Mouse (Mus musculus): Measurements from ENCODE around the gene Nlk.

Nlk gene

GRCm38 (mm10) chr11:78696777-78697752 is at the start of gene Nlk:
Gene Nlk (minus strand): TSS chr11:78697373.
- peak; percentile 97 to 99 for DNase-seq

DNA sequence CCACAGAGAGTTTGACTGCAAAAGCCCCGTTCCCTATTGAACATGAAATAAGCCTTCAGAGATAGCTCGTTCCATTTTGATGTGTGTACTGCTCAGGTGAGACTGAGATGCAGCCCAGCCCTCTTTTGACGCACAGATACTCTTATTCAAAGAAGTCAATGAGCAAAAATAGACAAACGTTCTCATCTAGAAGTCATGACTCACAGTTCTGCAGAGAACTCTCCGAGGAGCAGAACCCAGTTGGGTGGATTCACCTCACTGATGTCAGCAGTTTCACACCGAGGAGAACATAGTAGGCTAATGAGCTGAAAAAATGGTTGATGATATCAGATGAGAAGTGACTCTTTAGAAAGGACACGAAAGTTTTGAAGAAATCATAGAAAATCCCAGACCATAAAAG is 49.1 kb upstream of the Nlk start:
- DNase-seq, result no peak

DNA sequence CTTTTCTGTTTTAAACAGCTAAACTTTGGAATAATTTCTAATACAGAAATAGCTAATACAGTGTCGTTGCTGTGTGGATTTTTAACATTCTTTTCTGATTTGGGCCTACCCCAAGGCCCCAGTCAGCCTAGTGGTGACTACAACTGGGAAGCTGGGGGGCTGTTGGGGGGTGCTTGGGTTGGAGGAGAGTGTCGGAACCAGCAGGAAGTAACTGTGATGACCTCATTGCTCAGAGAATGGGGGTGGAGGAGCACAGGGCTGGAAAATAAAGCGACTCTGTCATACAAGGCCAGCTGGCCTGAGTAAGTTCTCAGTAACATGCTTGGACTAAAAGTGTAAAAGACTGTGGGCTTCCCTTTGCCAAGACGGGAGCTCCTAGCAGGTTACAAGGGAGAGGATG is 48.3 kb upstream of the Nlk start:
- DNase-seq, result no peak

- no peak for DNase-seq
These were observed 45.3 kb upstream of the Nlk start for GRCm38 (mm10) chr11:78742461-78742860.

- DNase-seq, result no peak
These were observed 44.8 kb upstream of the Nlk start for GRCm38 (mm10) chr11:78741958-78742357.

DNA sequence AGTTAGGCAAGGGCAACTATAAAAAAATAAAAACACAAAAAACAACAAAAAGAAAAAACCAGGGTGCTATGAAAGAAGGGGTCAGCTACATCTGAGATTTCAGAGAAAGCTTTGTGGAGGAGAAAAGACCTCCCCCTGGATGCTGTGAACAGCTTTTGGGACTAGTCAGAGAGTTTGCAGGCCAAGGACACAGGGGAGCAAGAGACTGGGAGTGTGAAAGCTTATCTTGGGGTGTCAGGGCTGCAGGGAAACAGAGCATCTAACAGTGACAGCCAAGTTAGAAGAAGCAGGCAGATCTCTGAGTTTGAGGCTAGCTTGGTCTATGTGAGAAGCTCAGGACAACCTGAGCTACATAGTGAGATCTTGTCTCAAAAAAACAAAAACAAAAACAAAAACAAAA is 42.2 kb upstream of the Nlk start:
- no peak for DNase-seq

DNA sequence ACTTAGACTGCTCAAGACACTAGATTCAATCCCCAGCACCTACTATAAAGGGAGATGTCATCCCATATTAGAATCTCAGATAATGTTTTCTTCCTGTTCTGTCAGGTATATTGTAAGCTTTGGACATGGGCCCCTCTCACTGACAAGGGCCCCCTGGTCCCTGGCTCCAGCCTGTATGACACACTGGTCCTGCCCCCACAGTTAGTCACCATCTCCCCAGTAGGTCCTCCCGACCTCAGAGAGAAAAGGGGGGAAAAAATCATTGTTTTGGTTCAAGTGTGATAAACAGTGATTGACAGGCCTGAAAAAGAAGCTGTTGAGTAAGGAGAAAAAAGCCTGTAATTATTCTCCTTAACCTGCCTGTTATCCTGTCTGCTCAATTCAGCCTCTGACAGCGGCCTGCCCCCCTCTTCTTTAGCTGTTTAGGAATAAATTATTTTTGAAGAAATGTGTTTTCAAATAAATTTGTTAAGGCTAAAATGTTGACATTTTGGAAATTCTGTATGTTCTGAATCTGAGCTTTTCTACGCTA is 39.8 kb upstream of the Nlk start:
- no peak for DNase-seq

GRCm38 (mm10) chr11:78735168-78735567 is 38.0 kb upstream of the Nlk start:
- no peak for DNase-seq

- DNase-seq, result no peak
These were observed 35.4 kb upstream of the Nlk start for GRCm38 (mm10) chr11:78732619-78733018.

DNA sequence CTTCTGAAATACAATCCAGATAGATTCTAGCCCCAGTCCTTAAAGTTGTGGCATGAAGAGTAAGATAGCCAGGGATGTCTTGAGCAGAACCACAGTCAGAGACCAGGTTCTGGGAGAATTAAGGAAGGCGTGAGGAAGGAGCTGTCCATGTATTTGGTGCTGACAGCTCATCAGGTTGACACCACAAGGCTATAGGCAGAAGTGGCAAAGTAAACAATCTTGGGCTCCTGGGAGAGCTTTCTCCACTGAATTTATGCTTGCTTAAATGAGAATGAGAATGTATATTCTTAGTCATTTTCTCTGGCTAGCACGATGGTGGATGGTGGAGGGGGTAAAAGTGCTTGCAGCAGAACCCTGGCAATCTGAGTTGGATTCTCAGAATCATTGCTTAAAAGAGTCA is 33.7 kb upstream of the Nlk start:
- no peak for DNase-seq

DNA sequence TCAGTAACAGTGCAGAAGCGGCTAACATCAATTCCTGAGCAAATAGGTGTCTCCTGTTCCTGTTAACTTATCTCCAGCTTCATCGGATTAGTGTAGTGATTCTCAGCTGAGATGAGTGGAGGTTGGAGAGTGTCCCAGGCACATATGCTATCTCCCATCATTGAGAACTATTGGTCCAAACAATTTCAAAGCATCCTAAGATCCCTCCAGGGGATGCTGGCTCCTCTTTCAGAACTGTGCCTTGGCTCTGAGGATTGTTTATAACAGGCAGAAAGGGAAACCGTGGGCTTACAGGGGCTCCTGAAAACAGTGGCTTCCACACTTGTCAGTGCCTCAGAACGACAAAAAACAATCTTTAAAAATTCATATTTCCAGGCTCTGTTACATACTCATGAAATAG is 30.9 kb upstream of the Nlk start:
- DNase-seq, result no peak

DNA sequence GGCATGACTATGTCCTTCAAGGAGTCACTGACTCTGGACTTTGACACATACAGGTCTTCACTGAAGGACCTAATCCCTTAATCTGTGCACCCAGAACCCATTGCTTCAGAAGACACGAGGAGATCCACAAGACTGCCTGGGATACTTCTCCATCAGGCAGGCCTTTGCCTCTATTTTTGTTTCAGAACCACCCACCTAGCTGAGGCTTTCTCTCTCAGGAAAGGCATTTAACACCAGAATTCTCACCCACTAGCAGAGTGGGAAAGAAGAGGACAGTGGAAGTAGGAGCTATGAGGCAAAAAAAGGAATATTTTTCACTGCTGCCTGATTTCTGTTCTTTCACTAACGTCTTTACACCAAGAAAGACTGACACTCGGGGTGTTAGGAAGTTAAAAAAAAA is 29.2 kb upstream of the Nlk start:
- DNase-seq, result no peak

DNA sequence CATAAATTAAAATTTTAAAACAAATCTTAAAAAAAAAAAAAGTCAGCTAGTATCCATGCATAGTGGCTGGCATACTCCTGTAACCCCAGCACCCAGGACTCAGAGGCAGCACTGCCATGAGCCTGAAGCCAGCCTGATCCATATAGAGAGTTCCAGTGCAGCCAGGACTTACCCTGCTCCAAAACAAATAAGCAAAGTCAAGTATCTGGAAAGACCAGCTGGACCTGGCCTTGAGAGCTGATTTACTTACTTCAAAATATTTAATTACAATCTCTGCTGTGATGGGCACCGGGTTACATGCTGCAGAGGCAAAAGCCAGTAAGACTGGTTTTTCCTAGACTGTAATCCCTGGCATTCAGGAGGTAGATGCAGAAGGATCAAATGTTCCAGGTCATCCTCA is 27.6 kb upstream of the Nlk start:
- DNase-seq, result no peak

- DNase-seq, result no peak
These were observed 24.2 kb upstream of the Nlk start for GRCm38 (mm10) chr11:78721419-78721818.

DNA sequence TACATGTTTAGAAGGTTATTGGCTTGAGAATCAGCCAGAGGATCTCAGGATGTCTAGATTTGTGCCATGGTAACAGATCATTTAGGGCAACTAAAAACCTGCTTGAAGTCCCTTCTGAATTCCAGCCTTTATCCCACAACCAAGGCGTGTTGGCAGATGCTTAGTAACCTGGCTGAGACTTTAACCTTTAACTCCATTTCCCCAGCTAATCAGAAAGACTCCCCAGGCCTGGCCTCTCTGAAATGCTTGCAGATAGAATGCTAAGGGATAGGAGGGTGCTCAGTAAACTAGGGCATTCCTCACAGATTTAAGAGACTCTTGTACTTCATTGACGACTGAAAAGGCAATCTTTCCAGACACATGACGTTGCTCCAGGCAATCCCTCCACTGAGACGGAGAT is 20.5 kb upstream of the Nlk start:
- no peak for DNase-seq

GRCm38 (mm10) chr11:78708642-78709041 is 11.5 kb upstream of the Nlk start:
- DNase-seq, result no peak

- no peak for DNase-seq
These were observed 8.9 kb upstream of the Nlk start for GRCm38 (mm10) chr11:78706026-78706425.

DNA sequence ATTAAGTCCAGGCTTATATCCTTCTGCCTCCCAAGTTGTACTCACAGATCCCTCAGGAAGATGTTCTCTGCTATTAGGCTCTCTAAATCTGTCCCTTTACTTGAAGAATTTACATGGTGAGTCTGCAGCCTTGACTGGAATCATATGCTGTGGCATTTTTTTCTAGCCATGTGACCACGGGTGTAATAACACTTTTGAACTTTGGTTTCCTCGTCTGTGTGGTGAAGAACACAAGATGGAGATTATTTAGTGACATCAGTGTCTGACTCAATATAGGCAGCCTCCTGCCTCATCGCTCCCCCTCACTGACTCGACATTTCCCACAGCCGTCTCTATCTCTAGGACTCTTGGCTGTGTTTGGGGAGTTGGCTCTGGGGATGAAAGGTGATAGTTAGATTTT is 5.9 kb upstream of the Nlk start:
- no peak for DNase-seq

DNA sequence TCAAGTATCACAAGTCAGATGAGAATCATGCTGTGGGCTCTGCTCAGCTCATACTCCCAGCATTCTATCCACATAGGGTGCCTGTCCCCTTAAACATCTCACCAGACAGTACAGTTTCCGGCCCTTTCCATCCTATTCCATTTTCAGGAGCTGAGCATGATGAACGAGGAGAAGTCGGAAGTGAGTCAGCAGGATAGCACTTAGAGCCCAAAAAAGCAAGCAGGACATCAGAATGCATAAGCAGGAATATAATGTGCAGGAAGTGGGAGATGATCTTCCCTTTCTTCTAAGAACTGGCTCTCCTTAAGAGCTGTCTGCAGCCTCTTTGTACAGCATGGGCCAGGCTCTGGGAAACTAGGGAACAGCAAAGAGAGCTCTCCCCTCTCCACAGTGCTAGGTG is 5.1 kb upstream of the Nlk start:
- no peak for DNase-seq

GRCm38 (mm10) chr11:78697753-78698171 is 589 bp upstream of the Nlk start:
- DNase-seq, result peak; percentile 85 to 86

DNA sequence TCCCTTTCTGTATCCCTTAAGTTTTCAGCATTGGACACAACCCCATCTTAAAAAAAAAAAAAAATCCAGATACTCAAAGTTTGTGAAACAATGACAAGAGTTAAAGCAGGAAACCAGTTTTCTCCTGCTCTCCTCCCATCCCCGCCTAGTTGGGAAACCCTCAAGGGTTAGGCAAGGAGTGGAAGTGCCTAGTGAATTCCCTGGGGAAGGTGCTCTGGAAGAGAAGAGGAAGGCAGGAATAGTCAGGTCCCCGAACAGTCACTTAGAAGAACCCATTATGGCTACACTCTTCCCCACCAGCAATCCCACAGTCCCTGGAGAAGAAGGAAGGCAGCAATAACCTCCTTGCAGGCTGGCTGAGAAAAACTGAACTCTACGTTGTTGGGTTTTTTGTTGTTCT is 2.9 kb downstream of the Nlk start:
- DNase-seq, result no peak

GRCm38 (mm10) chr11:78693307-78693706 is 3.9 kb downstream of the Nlk start:
- no peak for DNase-seq

DNA sequence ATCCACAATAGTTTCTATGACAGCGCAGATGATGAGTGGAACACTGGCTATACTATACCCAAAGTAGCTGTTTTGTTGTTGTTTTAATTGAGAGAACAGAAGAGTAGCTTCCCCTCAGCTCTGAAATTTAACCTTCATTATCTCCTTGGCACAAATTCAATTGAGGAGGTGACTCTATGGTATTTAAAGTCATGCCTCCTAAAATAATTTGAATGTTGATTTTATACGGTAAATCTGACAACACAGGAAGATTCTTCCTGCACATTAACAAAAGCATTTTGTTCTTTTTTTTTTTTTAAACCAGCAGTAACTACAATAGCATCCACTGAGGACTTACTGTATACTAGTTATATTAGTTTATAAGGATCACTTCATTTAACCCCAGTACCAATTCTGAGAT is 6.0 kb downstream of the Nlk start:
- DNase-seq, result no peak

DNA sequence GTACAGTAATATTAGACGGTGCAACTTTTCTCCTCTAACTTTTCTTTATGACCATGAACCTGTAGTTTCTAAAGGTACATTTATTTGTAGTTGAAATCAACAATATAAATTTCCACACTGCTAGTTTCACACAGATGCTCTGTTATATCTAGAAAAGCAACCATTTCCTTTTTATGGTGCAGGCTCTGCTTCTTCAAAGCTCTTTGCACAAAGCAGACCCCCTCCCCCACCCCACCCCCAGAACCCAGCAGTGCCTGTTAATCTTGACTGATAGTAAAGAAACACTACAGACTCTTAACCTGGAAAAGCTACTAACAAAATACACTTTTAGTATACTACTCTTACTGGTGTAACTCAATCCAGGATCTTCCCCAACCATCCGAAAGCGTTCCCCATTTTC is 6.6 kb downstream of the Nlk start:
- DNase-seq, result no peak

DNA sequence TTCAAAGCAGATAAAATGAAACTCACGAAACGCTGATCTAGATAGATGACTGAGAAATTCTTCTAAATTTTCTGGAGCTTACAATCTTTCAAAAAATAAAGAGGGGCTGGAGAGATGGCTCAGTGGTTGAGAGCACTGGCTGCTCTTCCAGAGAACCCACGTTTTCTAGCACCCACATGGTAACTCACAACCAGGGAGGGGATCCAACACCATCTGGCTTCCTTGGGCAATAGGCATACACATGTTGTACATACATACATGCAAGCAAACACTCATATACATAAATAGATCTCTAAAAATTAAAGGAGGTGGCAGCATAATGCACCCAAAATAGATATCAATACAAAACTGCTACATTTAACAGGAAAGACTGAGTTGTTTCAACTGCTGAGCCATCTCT is 16.1 kb downstream of the Nlk start:
- no peak for DNase-seq

Measured in thymus, postnatal 36 days (tissue).